Mouse (Mus musculus) left cerebral cortex, adult 9 months (tissue): ENCODE results near the gene Psme4.

ENCODE experiments used
- DNase-seq, 2 experiments: peaks; one replicate each; pipeline ENCODE4 v3.0.0; 2022; ENCODE audit warnings: low spot score in 2 of 2

Gene Psme4

GRCm38 (mm10) chr11:30786230-30786983 is 14.9 kb downstream of the Psme4 start:
- no peak for DNase-seq

GRCm38 (mm10) chr11:30792680-30793079 is 21.2 kb downstream of the Psme4 start:
- no peak for DNase-seq

GRCm38 (mm10) chr11:30793753-30794152 is 22.2 kb downstream of the Psme4 start:
- no peak for DNase-seq

- no peak for DNase-seq
Observed at GRCm38 (mm10) chr11:30797236-30797635, 25.7 kb downstream of the Psme4 start.

GRCm38 (mm10) chr11:30799496-30799895 is 28.0 kb downstream of the Psme4 start:
- no peak for DNase-seq

GRCm38 (mm10) chr11:30800091-30800490 is 28.6 kb downstream of the Psme4 start:
- DNase-seq = no peak

- DNase-seq = no peak
Observed at GRCm38 (mm10) chr11:30802421-30802820, 30.9 kb downstream of the Psme4 start.

GRCm38 (mm10) chr11:30821116-30821515 is 49.6 kb downstream of the Psme4 start:
- DNase-seq = no peak

GRCm38 (mm10) chr11:30838793-30839192 is 67.3 kb downstream of the Psme4 start:
- no peak for DNase-seq

- no peak for DNase-seq
Observed at GRCm38 (mm10) chr11:30844355-30844754, 72.8 kb downstream of the Psme4 start.

GRCm38 (mm10) chr11:30872425-30872824 is 100.9 kb downstream of the Psme4 start:
- DNase-seq = no peak

- DNase-seq = peak; percentile 18 to 65
Observed at GRCm38 (mm10) chr11:30885171-30885871, 113.8 kb downstream of the Psme4 start, which contains the start of the genes Gpr75 and Asb3. TSS of gene Gpr75 (plus strand) at chr11:30885358. TSS of gene Asb3 (plus strand) at chr11:30885416.

GRCm38 (mm10) chr11:30888153-30888552 is 116.6 kb downstream of the Psme4 start:
- DNase-seq = no peak

- DNase-seq = no peak
Observed at GRCm38 (mm10) chr11:30896201-30896600, 124.7 kb downstream of the Psme4 start.

- no peak for DNase-seq
Observed at GRCm38 (mm10) chr11:30899312-30899711, 127.8 kb downstream of the Psme4 start.

GRCm38 (mm10) chr11:30912311-30912710 is 140.8 kb downstream of the Psme4 start:
- DNase-seq = no peak

- DNase-seq = no peak
Observed at GRCm38 (mm10) chr11:30920641-30921040, 149.1 kb downstream of the Psme4 start.

GRCm38 (mm10) chr11:30923283-30923682 is 151.8 kb downstream of the Psme4 start:
- no peak for DNase-seq

- DNase-seq = no peak
Observed at GRCm38 (mm10) chr11:30928079-30928478, 156.6 kb downstream of the Psme4 start.

- DNase-seq = no peak
Observed at GRCm38 (mm10) chr11:30928498-30928897, 157.0 kb downstream of the Psme4 start.
